Mouse (Mus musculus) midbrain, embryonic 15.5 days (tissue): ENCODE data around the gene Dhfr. TPM values are rescaled to one million over a fixed set of nuclear protein-coding genes. Genes with fewer than 3 reads are reported as not detected.
"Not testable (repeated sequence)": the region's sequence is repeated elsewhere in the genome, so short reads cannot be mapped to it uniquely, and the experiment has no call there.

Source experiments
- ATAC-seq: fragments of 200-750 bp; cut with Nextera tagmentation; replicated peaks from 2 replicates; pipeline ENCODE4 v1.8.0; 2017; ENCODE audit warnings: moderate TSS enrichment
- H3K27ac ChIP-seq: fragments of 300-500 bp; sonication (generic); 2 replicates; pipeline ENCODE4 v1.5.1; 2015; ENCODE audit warnings: mild to moderate bottlenecking, inconsistent platforms
- H3K27me3 ChIP-seq: fragments of 300-500 bp; sonication (generic); replicated peaks from 2 replicates; pipeline ENCODE4 v1.6.1; 2015; ENCODE audit warnings: inconsistent platforms
- H3K36me3 ChIP-seq: fragments of 300-500 bp; sonication (generic); replicated peaks from 2 replicates; pipeline ENCODE4 v1.6.1; 2015; ENCODE audit warnings: inconsistent platforms
- H3K4me1 ChIP-seq: fragments of 300-500 bp; sonication (generic); 2 replicates; pipeline ENCODE4 v1.6.1; 2015; ENCODE audit warnings: inconsistent platforms
- H3K4me2 ChIP-seq: fragments of 300-500 bp; sonication (generic); 2 replicates; pipeline ENCODE4 v1.6.1; 2015; ENCODE audit warnings: inconsistent platforms, mild to moderate bottlenecking, moderate library complexity
- H3K4me3 ChIP-seq: fragments of 300-500 bp; sonication (generic); 2 replicates; pipeline ENCODE4 v1.5.1; 2015; ENCODE audit warnings: mild to moderate bottlenecking, inconsistent platforms
- H3K9ac ChIP-seq: fragments of 300-500 bp; sonication (generic); 2 replicates; pipeline ENCODE4 v1.6.1; 2015; ENCODE audit warnings: mild to moderate bottlenecking, inconsistent platforms
- H3K9me3 ChIP-seq: fragments of 300-500 bp; sonication (generic); 2 replicates; pipeline ENCODE4 v1.6.1; 2016; ENCODE audit warnings: inconsistent platforms
- WGBS: fragments of 180-500 bp; shearing (Covaris S2); methylation state at CpG from one replicate; pipeline ENCODE4 v1.1.7; 2015; ENCODE audit warnings: mixed read lengths; 5-methylcytosine and 5-hydroxymethylcytosine counted together
- polyA plus RNA-seq: library from polyadenylated mRNA; unstranded; fragments of >200 nt; fragmentation: Nextera tagmentation; extraction: Ambion mirVana; gene quantifications from 2 replicates; pipeline ENCODE4 v1.2.1, GENCODE M21; 2015

The Dhfr gene
- polyA plus RNA-seq, 1 experiment from 2014 or later, result 3.8 TPM

DNA sequence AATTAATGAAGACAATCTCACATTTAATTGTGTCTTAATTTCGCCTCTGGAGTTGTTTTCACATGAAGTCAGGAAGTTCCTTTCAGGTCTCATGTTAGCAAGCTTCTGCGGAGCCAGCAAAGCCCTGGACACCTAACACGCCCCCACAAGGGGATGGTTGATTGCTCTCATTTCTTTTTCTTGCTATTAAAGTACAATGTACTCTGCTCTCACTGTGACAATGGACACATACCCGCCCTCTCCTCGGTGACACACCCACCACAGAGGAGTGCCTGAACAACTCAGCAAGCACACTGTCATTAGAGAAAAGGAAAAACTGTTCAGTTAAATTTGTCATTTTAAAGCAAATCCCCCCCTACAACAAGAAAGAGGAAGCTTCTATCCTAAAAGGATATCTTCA is 8.2 kb upstream of the Dhfr start:
- ATAC-seq, result no peak
- no peak overlapping the region for H3K4me2 ChIP-seq
- no peaks in the 10 kb centered on the region for H3K9me3 ChIP-seq
- no peaks in the 10 kb centered on the region for H3K4me1 ChIP-seq
- no peaks in the 10 kb centered on the region for H3K27me3 ChIP-seq
- H3K36me3 ChIP-seq, result peaks cover 16% of the 10 kb centered on the region; the same call in 1 of the 2 replicates
- no peak overlapping the region for H3K27ac ChIP-seq
- H3K9ac ChIP-seq, result no peak overlapping the region
- no peak overlapping the region for H3K4me3 ChIP-seq
- WGBS, result 87% methylated on average over 5 of the region's 5 CpGs

DNA sequence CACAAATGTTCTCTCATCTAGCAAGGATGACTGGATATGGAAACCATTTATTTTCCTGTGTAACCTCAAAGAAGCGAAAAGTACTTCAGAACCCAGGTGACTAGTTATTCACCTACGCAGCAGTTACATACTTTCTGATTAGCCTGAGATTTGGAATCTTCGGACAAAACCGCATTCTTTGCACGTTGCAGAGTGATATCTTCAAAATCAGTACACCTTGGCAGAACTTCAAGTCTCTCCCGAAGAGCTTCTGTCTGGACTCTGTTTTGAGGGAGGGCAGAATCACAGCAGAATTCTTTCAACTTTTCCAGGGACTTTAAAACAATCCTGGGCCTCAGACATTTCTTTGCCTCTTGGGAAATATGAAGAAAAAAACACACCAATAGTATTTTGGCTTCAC is 3.4 kb upstream of the Dhfr start:
- WGBS, result 94% methylated on average over 6 of the region's 6 CpGs
- H3K4me2 ChIP-seq, result no peak overlapping the region
- peaks cover 17% of the 10 kb centered on the region for H3K4me1 ChIP-seq
- no peaks in the 10 kb centered on the region for H3K9me3 ChIP-seq
- no peaks in the 10 kb centered on the region for H3K27me3 ChIP-seq
- no peak overlapping the region for H3K9ac ChIP-seq
- no peak for ATAC-seq
- no peak overlapping the region for H3K4me3 ChIP-seq
- no peak overlapping the region for H3K27ac ChIP-seq
- H3K36me3 ChIP-seq, result peaks cover 12% of the 10 kb centered on the region; the same call in 1 of the 2 replicates

DNA sequence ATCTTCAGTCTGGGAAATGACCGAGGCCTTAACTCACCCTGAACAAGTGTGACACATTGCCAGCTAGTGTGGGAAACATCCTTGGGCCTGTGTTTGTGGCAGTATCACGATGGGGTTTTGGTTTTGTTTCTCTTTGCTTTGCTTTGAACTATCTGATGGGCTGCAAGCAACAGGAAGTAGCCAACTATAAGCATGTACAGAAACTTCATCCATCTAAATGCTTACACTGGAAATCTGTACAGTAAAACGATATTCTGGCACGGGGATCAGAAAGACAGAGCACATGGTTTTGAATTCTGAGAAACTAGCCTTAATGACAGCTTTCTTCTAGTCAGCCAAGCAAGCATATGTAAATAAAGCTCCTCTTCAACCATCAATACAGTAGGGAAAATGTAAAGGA is 570 bp upstream of the Dhfr start:
- H3K27me3 ChIP-seq, result no peaks in the 10 kb centered on the region
- H3K4me2 ChIP-seq, result peak overlapping the region; percentile 95
- ATAC-seq, result no peak
- H3K9ac ChIP-seq, result peak overlapping the region; percentile 54
- peaks cover 3% of the 10 kb centered on the region; the same call in 1 of the 2 replicates for H3K36me3 ChIP-seq
- 23% methylated on average over 4 of the region's 4 CpGs for WGBS
- no peaks in the 10 kb centered on the region for H3K9me3 ChIP-seq
- peak overlapping the region; percentile 87 for H3K27ac ChIP-seq
- peak overlapping the region; percentile 54 for H3K4me3 ChIP-seq
- peaks cover 17% of the 10 kb centered on the region for H3K4me1 ChIP-seq

DNA sequence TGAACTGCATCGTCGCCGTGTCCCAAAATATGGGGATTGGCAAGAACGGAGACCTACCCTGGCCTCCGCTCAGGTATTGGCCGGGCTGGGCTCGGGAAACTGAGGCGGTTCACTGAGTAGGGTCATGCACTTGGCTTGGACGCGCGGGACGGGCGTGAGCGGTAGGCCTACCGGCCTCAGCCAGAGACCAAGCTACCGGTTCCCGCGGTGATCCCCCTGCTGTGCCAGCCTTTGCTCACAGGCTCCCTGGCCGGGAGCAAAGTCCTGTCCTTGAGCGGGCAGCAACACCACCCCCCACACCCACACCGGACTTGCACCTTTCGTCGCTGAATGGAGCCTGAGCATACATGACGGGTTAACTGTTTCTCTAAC is 732 bp downstream of the Dhfr start:
- Histone ChIP-seq H3K4me1 (peaks cover 17% of the 10 kb centered on the region), H3K4me3 (peak overlapping the region; percentile 54), H3K27me3 (no peaks in the 10 kb centered on the region), H3K9me3 (no peaks in the 10 kb centered on the region), H3K27ac (peak overlapping the region; percentile 87; the same call in 1 of the 2 replicates), H3K36me3 (no peaks in the 10 kb centered on the region), H3K4me2 (peak overlapping the region; percentile 95), H3K9ac (peak overlapping the region; percentile 54)
- ATAC-seq, result peak; percentile 57; the same call in 1 of the 2 replicates
- WGBS, result under 1% methylated on average over 24 of the region's 24 CpGs

DNA sequence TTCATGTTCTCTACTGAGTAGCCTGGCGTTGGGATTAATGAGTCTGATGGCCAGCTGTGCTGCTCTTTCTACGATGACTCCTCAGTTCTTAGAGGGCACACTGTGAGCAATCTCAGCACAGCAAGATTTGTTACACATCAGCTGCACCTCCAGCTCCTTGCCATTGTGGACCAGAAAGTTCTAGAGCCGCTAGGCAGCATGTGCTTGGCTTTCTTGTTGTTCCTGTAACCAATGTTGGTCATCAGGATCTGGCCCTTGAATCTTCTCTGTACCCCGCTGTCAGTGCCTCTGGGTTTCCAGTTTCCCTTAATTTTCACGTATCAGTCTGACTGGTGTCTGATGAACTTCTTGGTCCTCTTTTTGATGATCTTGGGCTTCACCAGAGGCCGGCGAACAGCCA is 1.9 kb downstream of the Dhfr start:
- Histone ChIP-seq H3K27ac (no peak overlapping the region), H3K4me3 (no peak overlapping the region), H3K9ac (no peak overlapping the region), H3K27me3 (no peaks in the 10 kb centered on the region), H3K9me3 (no peaks in the 10 kb centered on the region), H3K4me1 (peaks cover 17% of the 10 kb centered on the region), H3K4me2 (no peak overlapping the region), H3K36me3 (no peaks in the 10 kb centered on the region)
- ATAC-seq, result no peak
- 74% methylated on average over 7 of the region's 7 CpGs for WGBS

DNA sequence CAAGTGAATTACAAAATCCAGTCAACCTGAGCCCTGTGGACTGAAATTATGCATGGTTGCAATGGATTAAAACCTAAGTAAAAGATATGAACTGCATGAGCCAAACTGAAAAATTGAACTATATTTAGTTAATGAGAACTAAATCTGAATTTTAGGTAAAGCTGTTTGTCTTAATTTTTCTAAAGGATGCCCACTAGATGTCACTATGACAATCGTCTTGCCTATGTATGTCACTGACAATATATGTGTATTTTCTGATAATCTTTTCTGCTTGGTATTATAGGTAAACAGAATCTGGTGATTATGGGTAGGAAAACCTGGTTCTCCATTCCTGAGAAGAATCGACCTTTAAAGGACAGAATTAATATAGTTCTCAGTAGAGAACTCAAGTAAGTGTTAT is 3.1 kb downstream of the Dhfr start:
- Histone ChIP-seq H3K4me3 (no peak overlapping the region), H3K9ac (no peak overlapping the region), H3K36me3 (no peaks in the 10 kb centered on the region), H3K4me2 (no peak overlapping the region), H3K9me3 (no peaks in the 10 kb centered on the region), H3K4me1 (peaks cover 17% of the 10 kb centered on the region), H3K27me3 (no peaks in the 10 kb centered on the region), H3K27ac (no peak overlapping the region)
- ATAC-seq, result no peak
- WGBS, result 67% methylated on average over 2 of the region's 2 CpGs

DNA sequence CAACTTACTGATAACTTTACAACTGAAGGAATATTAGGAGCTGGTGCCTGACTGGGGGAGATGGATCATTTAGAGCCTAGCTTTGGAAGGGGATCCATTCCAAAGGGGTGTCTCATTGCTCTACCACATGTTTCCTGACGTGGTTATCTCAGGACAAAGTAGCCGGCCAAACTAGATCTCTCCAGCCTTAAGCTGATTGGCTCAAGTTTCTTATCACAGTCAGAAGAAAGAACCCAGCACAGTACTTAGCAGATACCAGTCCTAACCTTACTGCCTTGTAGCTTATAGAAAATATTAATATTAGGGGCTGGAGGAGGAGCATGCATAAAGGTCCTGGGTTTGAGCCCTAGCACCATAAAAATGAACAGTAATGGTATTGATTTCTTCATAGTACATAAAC is 7.1 kb downstream of the Dhfr start:
- H3K4me3 ChIP-seq, result no peak overlapping the region
- H3K9ac ChIP-seq, result no peak overlapping the region
- no peaks in the 10 kb centered on the region for H3K9me3 ChIP-seq
- no peaks in the 10 kb centered on the region for H3K36me3 ChIP-seq
- ATAC-seq, result no peak
- no peaks in the 10 kb centered on the region for H3K27me3 ChIP-seq
- no peaks in the 10 kb centered on the region for H3K4me1 ChIP-seq
- H3K4me2 ChIP-seq, result no peak overlapping the region
- H3K27ac ChIP-seq, result no peak overlapping the region
- WGBS, result 90% methylated on average over 2 of the region's 2 CpGs

DNA sequence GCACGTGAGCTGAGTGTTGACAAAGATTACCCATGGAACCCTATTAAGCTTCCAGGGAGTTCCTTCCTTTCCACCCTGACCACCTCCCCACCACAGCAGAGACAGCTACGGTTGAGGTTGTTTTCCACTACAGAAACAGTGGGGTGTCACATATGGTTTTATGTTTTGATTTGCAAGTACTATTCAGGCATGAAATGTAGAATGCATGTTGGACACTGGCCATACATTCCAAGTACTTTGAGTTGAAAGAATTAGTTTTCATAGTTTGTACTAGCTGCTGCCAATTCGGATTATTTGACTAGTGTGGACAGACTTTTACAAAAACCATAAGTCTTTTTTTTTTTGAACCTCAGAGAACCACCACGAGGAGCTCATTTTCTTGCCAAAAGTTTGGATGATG is 10.8 kb downstream of the Dhfr start:
- H3K9me3 ChIP-seq, result no peaks in the 10 kb centered on the region
- WGBS, result 86% methylated on average over 4 of the region's 4 CpGs
- H3K4me1 ChIP-seq, result no peaks in the 10 kb centered on the region
- no peak overlapping the region for H3K9ac ChIP-seq
- no peak overlapping the region for H3K27ac ChIP-seq
- no peaks in the 10 kb centered on the region for H3K27me3 ChIP-seq
- no peaks in the 10 kb centered on the region for H3K36me3 ChIP-seq
- H3K4me3 ChIP-seq, result no peak overlapping the region
- no peak for ATAC-seq
- H3K4me2 ChIP-seq, result no peak overlapping the region

DNA sequence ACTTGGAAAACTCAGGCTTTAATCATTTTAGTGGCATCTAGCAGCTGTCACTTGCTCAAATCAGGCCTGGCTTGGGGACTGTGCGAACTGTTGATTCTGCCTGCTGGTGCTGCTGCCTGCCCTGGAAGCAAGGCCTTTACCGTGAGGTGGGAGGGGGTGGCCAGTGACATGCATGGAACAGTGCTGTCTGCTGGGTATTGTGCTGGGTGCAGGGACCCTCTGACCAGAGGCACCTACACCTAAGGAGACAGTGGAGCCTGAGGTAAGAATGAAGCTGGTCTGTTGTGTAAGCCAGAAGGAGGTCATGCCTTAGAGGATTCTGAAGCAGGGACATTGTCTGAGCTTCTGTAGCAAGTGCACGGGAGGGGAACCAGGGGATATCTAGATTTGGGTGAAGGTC is 16.3 kb downstream of the Dhfr start:
- no peaks in the 10 kb centered on the region for H3K27me3 ChIP-seq
- H3K36me3 ChIP-seq, result no peaks in the 10 kb centered on the region
- H3K9ac ChIP-seq, result no peak overlapping the region
- no peak for ATAC-seq
- no peaks in the 10 kb centered on the region for H3K9me3 ChIP-seq
- no peak overlapping the region for H3K27ac ChIP-seq
- 89% methylated on average over 3 of the region's 3 CpGs for WGBS
- H3K4me3 ChIP-seq, result no peak overlapping the region
- H3K4me1 ChIP-seq, result no peaks in the 10 kb centered on the region
- no peak overlapping the region for H3K4me2 ChIP-seq

DNA sequence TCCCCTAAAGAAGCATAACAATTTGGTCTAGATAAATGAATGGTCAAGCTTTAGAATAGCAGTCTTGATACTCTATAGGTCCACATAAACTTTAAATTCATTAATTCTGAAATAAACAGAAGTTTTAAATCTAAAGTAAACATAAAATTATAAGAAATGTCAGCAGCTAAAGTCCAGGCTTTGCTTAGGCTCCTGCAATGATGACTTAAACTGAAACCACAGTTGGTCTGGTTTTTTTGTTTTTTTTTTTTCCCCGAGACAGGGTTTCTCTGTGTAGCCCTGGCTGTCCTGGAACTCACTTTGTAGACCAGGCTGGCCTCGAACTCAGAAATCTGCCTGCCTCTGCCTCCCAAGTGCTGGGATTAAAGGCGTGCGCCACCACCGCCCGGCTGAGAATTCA is 16.9 kb downstream of the Dhfr start:
- not testable (repeated sequence) for H3K27ac ChIP-seq, H3K9ac ChIP-seq, H3K27me3 ChIP-seq, H3K9me3 ChIP-seq, H3K4me1 ChIP-seq, H3K4me3 ChIP-seq, H3K36me3 ChIP-seq, H3K4me2 ChIP-seq, ATAC-seq
- WGBS, result 99% methylated on average over 6 of the region's 6 CpGs

DNA sequence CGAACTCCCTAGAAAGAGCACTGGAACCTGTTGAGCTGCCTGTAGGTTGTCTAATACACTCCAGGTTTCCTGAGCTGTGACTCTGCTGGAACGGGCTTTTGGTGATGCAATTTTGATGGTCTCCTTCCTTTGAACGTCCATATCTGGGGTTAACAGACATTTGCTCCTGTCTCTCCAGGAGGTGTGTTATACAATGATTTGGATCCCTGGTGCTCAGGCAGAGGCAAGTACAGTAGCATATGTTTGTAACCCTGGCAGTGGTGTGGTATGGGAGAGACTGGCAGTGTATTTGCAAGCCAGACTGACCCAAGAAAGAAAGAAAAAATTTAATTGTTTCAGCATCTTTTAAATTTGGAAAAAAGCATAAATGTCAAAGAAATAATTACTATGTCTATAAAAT is 32.8 kb downstream of the Dhfr start:
- WGBS, result 93% methylated on average over 3 of the region's 3 CpGs

DNA sequence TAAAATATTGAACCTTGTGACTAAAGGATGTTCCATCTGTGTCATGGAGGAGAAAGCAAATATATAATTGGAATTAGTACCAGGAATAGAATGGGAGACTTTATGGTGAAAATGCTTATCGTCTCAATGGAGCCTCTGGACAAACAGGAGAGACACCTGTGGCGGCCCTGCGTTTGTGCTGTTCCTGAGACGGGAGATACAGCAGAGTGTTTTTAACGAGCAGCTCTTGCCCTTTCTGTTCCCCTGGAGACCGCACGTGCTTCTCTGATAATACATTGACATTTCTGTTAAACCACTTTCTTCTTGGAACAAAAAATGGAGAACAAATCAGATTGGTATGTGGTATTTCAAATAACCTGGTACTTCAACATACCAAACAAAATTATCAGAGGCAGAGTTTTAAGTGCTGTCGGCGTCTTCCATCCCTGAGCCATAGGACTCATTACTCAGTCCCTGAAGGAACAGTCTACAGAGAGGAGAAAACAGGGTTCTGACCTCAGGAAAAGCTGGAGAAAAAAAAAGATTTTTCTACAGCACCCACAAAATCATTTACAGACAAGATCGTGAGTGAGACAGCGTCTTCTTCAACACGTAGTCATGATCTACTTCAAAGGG is 38.6 kb downstream of the Dhfr start:
- Histone ChIP-seq H3K27me3 (no peaks in the 10 kb centered on the region), H3K4me2 (no peak overlapping the region), H3K4me3 (no peak overlapping the region), H3K36me3 (no peaks in the 10 kb centered on the region), H3K27ac (no peak overlapping the region), H3K9ac (no peak overlapping the region), H3K9me3 (no peaks in the 10 kb centered on the region), H3K4me1 (no peaks in the 10 kb centered on the region)
- ATAC-seq, result no peak
- WGBS, result 81% methylated on average over 12 of the region's 12 CpGs

More for the DNA sequence above, 32.8 kb downstream of the Dhfr start:
- no peaks in the 10 kb centered on the region for H3K4me1 ChIP-seq
- no peak overlapping the region for H3K27ac ChIP-seq
- H3K9ac ChIP-seq, result no peak overlapping the region
- ATAC-seq, result no peak
- H3K9me3 ChIP-seq, result no peaks in the 10 kb centered on the region
- H3K36me3 ChIP-seq, result no peaks in the 10 kb centered on the region
- no peak overlapping the region for H3K4me3 ChIP-seq
- no peaks in the 10 kb centered on the region for H3K27me3 ChIP-seq
- H3K4me2 ChIP-seq, result no peak overlapping the region

DNA sequence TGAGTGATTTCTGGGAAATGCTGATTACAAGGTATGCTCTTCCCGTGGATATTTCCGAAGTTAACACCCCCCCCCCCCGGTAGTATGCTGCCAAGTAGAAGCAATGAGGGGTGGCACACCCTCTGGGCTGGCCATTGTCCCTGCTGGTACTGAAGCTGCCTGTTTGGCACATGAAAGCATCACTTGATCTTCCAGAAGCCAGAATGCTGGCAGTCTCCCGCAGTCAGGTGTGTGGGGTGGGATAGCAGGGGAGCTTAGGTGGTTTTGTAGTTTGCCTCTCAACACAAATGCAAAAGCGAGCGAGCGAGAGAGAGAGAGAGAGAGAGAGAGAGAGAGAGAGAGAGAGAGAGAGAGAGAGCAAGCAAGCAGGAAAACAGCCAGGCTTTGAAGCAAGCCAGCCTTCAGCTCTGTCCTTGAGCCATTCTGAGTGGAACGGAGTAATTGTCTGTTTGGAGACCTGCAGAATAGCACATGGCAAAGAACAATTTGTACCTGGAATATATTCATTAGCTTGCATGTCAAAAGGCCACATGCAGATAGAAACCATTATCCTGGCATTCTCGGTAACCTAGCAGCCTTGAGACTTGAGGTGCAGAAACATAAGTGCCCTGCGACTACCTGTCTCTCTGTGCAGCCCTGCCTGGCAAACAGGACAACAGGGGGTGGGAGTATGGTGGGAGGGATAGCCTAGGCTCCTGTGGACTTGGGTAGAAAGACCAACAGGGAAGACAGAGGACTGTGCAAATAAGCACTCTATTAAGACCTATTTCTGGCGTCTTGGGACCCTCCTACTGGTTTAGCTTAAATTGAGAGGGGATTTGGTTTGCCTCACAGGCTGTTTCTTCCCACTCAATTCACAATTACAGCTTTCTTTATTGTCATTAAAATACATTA is 44.2 kb downstream of the Dhfr start:
- H3K9ac ChIP-seq, result no peak overlapping the region
- WGBS, result 59% methylated on average over 11 of the region's 11 CpGs
- H3K36me3 ChIP-seq, result no peaks in the 10 kb centered on the region
- no peaks in the 10 kb centered on the region for H3K4me1 ChIP-seq
- H3K27me3 ChIP-seq, result no peaks in the 10 kb centered on the region
- ATAC-seq, result peak; percentile 78; the same call in 1 of the 2 replicates
- no peak overlapping the region for H3K4me2 ChIP-seq
- H3K27ac ChIP-seq, result no peak overlapping the region
- H3K9me3 ChIP-seq, result no peaks in the 10 kb centered on the region
- H3K4me3 ChIP-seq, result no peak overlapping the region
